Mouse (Mus musculus) 416B (cell line): ENCODE results near the gene Hsph1.

Experiments used
- DNase-seq: peaks from one replicate; pipeline ENCODE4 v3.0.0; 2011; ENCODE audit warnings: low read depth

The Hsph1 gene

GRCm38 (mm10) chr5:149588814-149589534 lies 47.2 kb downstream of the Hsph1 start:
- peak; percentile 56 for DNase-seq

- peak; percentile 51 for DNase-seq
Observed at GRCm38 (mm10) chr5:149587327-149587895, 48.8 kb downstream of the Hsph1 start.

DNA sequence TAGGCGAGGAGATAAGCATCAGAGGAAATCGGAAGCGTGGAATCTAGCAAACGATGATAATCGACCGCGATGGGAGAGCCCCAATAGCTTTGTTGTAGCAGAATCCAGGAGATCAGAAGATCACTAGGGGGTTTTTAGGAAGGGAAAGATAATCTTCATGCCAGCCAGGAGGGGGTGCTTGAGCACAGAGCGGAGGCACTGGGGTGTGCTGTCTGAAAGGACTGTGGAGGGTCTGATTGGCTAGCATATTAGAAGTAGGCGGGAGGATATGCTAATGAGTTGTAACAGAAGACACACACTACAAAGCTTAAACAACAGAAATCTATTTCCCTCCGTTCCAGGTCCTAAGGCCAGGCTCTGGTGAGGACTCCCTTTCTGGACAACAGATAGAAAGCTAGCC lies 50.3 kb downstream of the Hsph1 start:
- DNase-seq = peak; percentile 84

- no peak for DNase-seq
Observed at GRCm38 (mm10) chr5:149585231-149585630, 50.9 kb downstream of the Hsph1 start.

- no peak for DNase-seq
Observed at GRCm38 (mm10) chr5:149584154-149584655, 52.0 kb downstream of the Hsph1 start.

- no peak for DNase-seq
Observed at GRCm38 (mm10) chr5:149583507-149583906, 52.7 kb downstream of the Hsph1 start.

DNA sequence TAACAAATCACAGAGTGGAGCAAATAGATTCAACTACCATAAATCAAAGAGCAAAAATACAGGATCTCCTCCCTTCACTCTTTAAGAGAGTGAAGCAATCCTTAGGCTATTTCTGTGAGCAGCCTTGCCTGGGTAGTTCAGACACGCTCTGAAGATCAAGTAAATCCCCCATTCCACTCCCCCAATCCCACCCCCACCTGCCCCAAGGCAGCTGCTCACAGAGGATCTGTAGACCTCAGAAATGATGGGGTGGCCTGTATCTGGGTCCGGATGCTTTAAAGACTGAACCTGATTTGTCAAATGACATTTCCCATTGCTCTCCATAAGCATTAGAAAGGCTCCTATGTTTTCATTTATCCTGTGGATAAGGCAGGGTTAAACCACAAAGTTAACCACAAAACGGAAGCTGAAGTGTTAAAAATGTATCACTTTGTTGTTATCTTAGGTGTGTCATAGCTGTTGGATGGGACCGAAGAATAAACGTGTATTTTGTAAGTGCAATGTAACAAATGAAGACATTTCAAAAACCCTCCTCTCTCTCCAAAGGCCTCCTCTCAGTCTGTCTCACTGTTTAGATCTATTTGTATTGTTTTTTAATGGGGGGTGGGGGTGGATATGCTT lies 53.4 kb downstream of the Hsph1 start:
- DNase-seq = no peak

DNA sequence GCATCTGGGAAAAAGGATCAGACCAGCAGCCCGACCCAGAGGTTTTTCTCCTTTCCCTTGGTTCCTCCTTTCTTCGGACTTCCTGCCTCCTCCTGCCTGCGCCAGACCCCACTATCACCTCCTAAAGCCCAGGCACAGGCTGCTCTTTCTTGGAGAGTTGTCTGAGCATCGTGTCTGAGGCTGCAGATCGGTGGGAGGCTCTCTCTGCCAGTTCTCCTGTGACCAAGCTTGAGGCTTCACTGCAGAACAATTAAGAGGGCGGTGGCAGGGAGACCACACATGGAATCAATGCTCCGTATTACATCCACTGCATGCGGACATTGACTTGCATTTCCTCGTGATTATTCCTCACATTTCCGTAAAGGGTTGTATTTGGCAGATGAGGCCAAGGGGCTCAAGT lies 58.7 kb downstream of the Hsph1 start:
- DNase-seq = no peak

DNA sequence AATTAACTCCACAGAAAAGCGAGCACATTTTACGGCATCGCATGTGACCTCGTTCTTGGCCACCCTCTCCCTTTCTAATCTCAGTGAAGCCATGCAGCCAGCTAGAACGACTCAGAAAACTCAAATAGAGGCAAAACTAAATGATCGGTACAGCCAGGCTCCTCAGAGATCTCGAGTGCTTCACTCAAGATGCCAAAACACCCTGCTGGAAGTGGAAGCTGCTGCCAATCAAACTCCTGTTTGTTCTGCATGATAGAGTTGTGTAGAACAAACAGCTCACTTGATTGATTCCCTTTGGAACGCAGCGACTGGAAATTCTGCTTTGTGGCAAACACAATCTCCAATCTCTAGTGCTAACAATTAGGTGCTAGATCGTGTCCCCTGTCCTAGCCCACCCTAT lies 59.2 kb downstream of the Hsph1 start:
- DNase-seq = no peak

DNA sequence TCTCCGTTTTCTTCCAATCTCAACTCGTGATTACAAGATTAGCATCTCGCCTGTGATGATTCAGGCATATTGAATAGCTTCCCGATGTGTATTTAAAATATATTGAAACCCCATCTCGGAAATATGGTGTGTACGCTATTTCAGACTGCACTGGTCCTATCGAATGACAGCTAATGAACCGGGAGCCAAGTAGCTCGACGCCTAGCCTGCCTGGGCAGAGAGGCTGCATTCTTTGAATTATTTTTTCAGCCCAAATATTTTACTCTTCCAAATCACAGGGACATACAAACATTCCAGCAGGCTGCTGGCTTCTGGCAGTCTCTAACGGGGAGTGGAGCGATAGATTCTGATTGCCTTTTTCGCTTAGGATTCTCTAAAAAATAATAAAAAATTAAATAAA lies 67.2 kb downstream of the Hsph1 start:
- DNase-seq = no peak

GRCm38 (mm10) chr5:149566957-149567356 lies 69.2 kb downstream of the Hsph1 start:
- DNase-seq = no peak

GRCm38 (mm10) chr5:149566026-149566425 lies 70.2 kb downstream of the Hsph1 start:
- DNase-seq = no peak
